Mouse (Mus musculus): ENCODE measurements around the gene Islr. TPM values are rescaled to one million over a fixed set of nuclear protein-coding genes. Genes with fewer than 3 reads are reported as not detected.
A peak's percentile ranks its signal among the peaks of the same experiment; 100 is the strongest.

Islr gene
- polyA plus RNA-seq, 2 experiments, result 143 to 493 TPM

DNA sequence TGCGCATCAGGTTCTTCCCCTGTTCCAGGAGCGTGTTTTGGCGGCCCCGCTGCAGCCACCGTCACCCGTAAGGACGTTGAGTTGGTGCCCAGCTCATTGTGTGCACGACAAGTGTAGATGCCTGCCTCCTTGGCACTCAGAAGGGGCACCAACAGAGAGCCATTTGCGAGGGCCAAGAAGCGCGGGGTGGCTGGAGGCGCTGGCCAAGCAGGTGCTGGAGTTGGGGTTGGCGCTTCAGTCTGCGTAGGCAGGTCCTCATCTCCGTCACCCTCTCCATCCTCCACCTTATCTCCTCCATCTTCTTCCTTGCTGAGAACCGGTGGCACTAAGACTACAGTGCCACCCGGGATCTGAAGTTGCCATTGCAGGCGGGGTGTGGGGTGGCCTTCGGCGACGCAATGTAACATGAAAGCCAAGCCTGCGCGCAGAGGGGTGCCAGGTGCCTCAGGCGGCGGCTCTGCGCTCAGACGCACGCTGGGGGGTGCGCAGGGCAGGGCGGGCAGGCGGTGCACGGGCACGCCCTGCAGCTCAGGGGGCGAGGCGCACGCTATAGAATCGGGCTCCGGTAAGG is 5.2 kb downstream of the Islr start:
- DNase-seq (ENCODE audit: low spot score), result no peak

DNA sequence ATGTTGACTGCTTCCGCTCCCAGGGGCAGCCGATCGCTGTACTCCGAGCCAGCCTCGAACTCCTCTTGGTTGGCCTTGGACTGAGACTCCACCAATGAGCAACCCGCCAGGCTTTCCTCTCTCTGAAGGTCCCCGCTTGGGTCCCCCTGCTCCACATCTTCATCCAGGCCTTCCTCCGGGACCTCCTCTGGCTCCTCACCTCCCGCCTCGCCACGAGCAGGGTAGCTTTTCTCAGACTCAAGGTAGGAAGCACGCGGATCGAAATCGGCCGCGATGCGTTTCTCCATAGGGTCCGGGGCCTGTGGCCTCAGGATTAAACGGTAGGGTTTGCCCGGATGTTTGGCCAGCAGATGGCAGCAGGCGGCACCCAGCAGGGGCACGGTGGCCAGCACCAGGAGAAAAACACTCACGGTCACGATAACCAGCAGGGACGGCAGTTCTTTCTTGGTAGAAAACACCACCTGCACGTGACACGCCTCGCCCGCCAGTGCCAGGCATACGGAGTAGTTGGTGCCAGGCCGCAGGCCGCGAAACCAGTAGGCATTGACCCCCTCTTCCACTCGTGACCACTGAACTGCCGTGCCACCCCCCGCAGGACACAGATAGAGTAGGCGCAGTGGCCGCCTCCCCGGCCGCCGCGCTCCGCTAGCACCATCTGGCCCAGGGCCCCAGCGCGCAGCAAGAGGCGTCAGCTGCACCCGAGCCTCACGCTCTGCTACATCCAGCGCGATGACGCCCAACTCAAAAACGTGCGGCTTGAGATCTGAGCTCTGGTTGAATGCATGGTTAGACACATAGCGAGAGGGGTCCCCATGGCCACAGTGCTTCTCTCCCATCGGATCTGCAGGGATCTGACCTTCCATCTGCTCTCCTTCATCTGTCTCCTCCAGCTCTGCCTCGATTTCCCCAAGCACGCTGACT is 6.1 kb downstream of the Islr start:
- H3K27me3 ChIP-seq (ENCODE audit: control insufficient read depth, insufficient read depth, low read length), result peaks cover 81% of the 10 kb centered on the region
- WGBS, result 2% methylated on average over 58 of the region's 58 CpGs
- peak; percentile 25; the same call in 1 of the 2 replicates for ATAC-seq (ENCODE audit: low FRiP score, low read depth)
- peak overlapping the region; percentile 50 for H3K4me2 ChIP-seq (replicated peaks; ENCODE audit: low read depth, low read length, severe bottlenecking)
- no peak overlapping the region for H3K27ac ChIP-seq (replicated peaks; ENCODE audit: low read depth, low read length)
- H3K36me3 ChIP-seq (ENCODE audit: control insufficient read depth, insufficient read depth, low read length), result no peaks in the 10 kb centered on the region
- DNase-seq (ENCODE audit: low spot score), result peak; percentile 53
- peak overlapping the region; percentile 30 for H3K4me3 ChIP-seq (replicated peaks; ENCODE audit: low read length)
- TF ChIP-seq POLR2A (IDR thresholded peaks at IDR 0.05; ENCODE audit: borderline replicate concordance, extremely low read depth, insufficient read depth, insufficient read length), result no peak
- no peaks in the 10 kb centered on the region for H3K9me3 ChIP-seq (ENCODE audit: control insufficient read depth, low read length)
- H3K9ac ChIP-seq (ENCODE audit: low read depth, low read length, severe bottlenecking), result peak overlapping the region; percentile 16; the same call in 1 of the 2 replicates
- H3K4me1 ChIP-seq (ENCODE audit: control insufficient read depth, insufficient read depth, low read length), result peaks cover 44% of the 10 kb centered on the region

More for the DNA sequence above, 5.2 kb downstream of the Islr start:
- Histone ChIP-seq H3K36me3 (ENCODE audit: control insufficient read depth, insufficient read depth, low read length) (no peaks in the 10 kb centered on the region), H3K4me1 (ENCODE audit: control insufficient read depth, insufficient read depth, low read length) (peaks cover 48% of the 10 kb centered on the region), H3K4me2 (replicated peaks; ENCODE audit: low read depth, low read length, severe bottlenecking) (peak overlapping the region; percentile 50), H3K27ac (replicated peaks; ENCODE audit: low read depth, low read length) (no peak overlapping the region), H3K9me3 (ENCODE audit: control insufficient read depth, low read length) (no peaks in the 10 kb centered on the region), H3K4me3 (replicated peaks; ENCODE audit: low read length) (peak overlapping the region; percentile 25), H3K27me3 (ENCODE audit: control insufficient read depth, insufficient read depth, low read length) (peaks cover 89% of the 10 kb centered on the region), H3K9ac (ENCODE audit: low read depth, low read length, severe bottlenecking) (no peak overlapping the region)
- WGBS, result 4% methylated on average over 38 of the region's 38 CpGs
- no peak for TF ChIP-seq POLR2A (IDR thresholded peaks at IDR 0.05; ENCODE audit: borderline replicate concordance, extremely low read depth, insufficient read depth, insufficient read length)
- no peak for ATAC-seq (ENCODE audit: low FRiP score, low read depth)

DNA sequence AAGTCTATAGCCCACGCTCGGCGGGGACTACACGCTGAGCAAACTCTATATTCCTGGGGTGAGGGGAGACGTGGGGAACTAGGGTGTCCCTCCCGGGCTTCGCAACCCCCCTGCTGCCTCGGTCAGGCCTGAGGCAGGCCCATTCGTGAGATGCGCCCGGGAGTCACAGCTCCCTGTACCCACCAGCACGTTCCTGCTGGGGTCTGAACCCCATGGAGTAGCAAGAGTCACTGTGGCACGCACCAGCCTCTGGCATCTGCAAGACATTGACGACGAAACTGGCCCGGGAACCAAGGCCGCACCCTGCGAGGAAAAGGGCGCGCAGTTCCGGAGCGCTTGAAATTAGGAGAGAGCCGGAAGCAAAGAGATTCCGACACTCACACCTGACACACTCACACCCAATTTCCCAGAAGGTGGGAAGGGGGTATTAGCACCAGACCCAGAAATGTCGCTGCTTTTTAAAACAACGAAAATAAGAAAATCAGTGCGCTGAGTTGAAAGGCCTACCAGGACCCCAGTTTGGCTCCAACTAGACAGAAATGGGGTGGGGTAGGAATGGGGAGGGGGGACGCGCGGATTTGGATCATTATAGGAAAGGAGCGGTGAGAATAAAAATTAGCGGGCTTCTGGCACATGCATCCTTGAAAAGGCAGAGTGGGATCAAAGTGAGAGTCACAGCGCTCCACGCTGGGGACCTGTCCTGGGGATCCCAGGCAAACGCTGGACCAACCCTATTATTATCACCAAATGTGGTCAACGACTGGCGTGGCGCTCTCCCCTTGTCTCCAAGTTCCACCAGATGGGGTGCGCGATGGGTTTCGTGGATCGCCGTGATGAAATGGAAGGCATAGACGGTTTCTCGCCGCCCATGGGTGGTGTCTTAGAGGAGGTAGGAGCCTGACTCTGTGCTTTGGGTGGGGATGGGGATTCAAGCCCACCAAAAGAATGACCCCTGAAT is 7.2 kb downstream of the Islr start:
- DNase-seq (ENCODE audit: low spot score) (no peak), ATAC-seq (ENCODE audit: low FRiP score, low read depth) (no peak)
- H3K36me3 ChIP-seq (ENCODE audit: control insufficient read depth, insufficient read depth, low read length), result no peaks in the 10 kb centered on the region
- no peak overlapping the region for H3K27ac ChIP-seq (replicated peaks; ENCODE audit: low read depth, low read length)
- H3K4me3 ChIP-seq (replicated peaks; ENCODE audit: low read length), result peak overlapping the region; percentile 30
- TF ChIP-seq POLR2A (IDR thresholded peaks at IDR 0.05; ENCODE audit: borderline replicate concordance, extremely low read depth, insufficient read depth, insufficient read length), result no peak
- no peak overlapping the region for H3K9ac ChIP-seq (ENCODE audit: low read depth, low read length, severe bottlenecking)
- H3K4me2 ChIP-seq (replicated peaks; ENCODE audit: low read depth, low read length, severe bottlenecking), result peak overlapping the region; percentile 50
- H3K9me3 ChIP-seq (ENCODE audit: control insufficient read depth, low read length), result no peaks in the 10 kb centered on the region
- 9% methylated on average over 46 of the region's 46 CpGs for WGBS
- peaks cover 69% of the 10 kb centered on the region for H3K27me3 ChIP-seq (ENCODE audit: control insufficient read depth, insufficient read depth, low read length)
- H3K4me1 ChIP-seq (ENCODE audit: control insufficient read depth, insufficient read depth, low read length), result peaks cover 36% of the 10 kb centered on the region

- peaks cover 33% of the 10 kb centered on the region for H3K4me1 ChIP-seq (ENCODE audit: control insufficient read depth, insufficient read depth, low read length)
- H3K36me3 ChIP-seq (ENCODE audit: control insufficient read depth, insufficient read depth, low read length), result no peaks in the 10 kb centered on the region
- ATAC-seq (ENCODE audit: low FRiP score, low read depth), result no peak
- H3K27me3 ChIP-seq (ENCODE audit: control insufficient read depth, insufficient read depth, low read length), result peaks cover 62% of the 10 kb centered on the region
- no peak for DNase-seq (ENCODE audit: low spot score)
- TF ChIP-seq POLR2A (IDR thresholded peaks at IDR 0.05; ENCODE audit: borderline replicate concordance, extremely low read depth, insufficient read depth, insufficient read length), result no peak
- no peak overlapping the region for H3K9ac ChIP-seq (ENCODE audit: low read depth, low read length, severe bottlenecking)
- WGBS, result 9% methylated on average over 13 of the region's 14 CpGs
- H3K4me3 ChIP-seq (replicated peaks; ENCODE audit: low read length), result peak overlapping the region; percentile 17; the same call in 1 of the 2 replicates
- no peaks in the 10 kb centered on the region for H3K9me3 ChIP-seq (ENCODE audit: control insufficient read depth, low read length)
- peak overlapping the region; percentile 30 for H3K4me2 ChIP-seq (replicated peaks; ENCODE audit: low read depth, low read length, severe bottlenecking)
- no peak overlapping the region for H3K27ac ChIP-seq (replicated peaks; ENCODE audit: low read depth, low read length)
Measured at GRCm38 (mm10) chr9:58196141-58196540, 8.0 kb downstream of the Islr start.

DNA sequence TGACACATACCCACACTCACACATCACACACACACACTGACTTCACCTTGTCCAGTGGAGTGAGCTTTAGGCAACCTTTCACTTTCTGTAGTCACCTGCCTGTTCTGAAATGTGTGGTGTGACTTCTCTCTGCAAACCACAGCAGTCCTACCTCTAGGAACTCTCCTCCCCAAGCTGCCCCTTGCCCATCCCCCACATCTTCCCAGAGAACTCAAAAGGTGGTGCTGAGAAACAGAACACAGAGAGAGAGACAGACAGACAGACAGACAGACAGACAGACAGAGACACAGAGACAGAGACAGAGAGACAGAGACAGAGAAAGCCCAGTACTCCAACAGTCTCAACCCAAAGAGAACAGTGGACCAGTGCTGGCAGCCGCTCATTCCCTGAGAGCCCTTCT is 8.4 kb downstream of the Islr start:
- Histone ChIP-seq H3K9me3 (ENCODE audit: control insufficient read depth, low read length) (no peaks in the 10 kb centered on the region), H3K4me3 (replicated peaks; ENCODE audit: low read length) (no peak overlapping the region), H3K9ac (ENCODE audit: low read depth, low read length, severe bottlenecking) (no peak overlapping the region), H3K36me3 (ENCODE audit: control insufficient read depth, insufficient read depth, low read length) (no peaks in the 10 kb centered on the region), H3K27me3 (ENCODE audit: control insufficient read depth, insufficient read depth, low read length) (peaks cover 57% of the 10 kb centered on the region), H3K4me2 (replicated peaks; ENCODE audit: low read depth, low read length, severe bottlenecking) (no peak overlapping the region), H3K4me1 (ENCODE audit: control insufficient read depth, insufficient read depth, low read length) (peaks cover 30% of the 10 kb centered on the region), H3K27ac (replicated peaks; ENCODE audit: low read depth, low read length) (no peak overlapping the region)
- no peak for TF ChIP-seq POLR2A (IDR thresholded peaks at IDR 0.05; ENCODE audit: borderline replicate concordance, extremely low read depth, insufficient read depth, insufficient read length)
- no peak for ATAC-seq (ENCODE audit: low FRiP score, low read depth)
- DNase-seq (ENCODE audit: low spot score), result no peak
- WGBS, result 17% methylated on average over 1 of the region's 1 CpGs

Data from limb, embryonic 14.5 days (tissue).